Mouse (Mus musculus) neural tube, embryonic 14.5 days (tissue): ENCODE measurements at regions not wholly inside any gene's neighbourhood (a gene's known extent, or its start where the extent isn't known, plus 50 kb on each side); places are given as distances from the start of the nearest gene placed in this dataset.

ENCODE experiments used
- ATAC-seq: fragments of 200-750 bp; cut with Nextera tagmentation; 2 replicates; pipeline ENCODE4 v1.8.0; 2017; ENCODE audit warnings: low read depth, mild to moderate bottlenecking, moderate TSS enrichment, moderate library complexity
- H3K27ac ChIP-seq: fragments of 300-500 bp; sonication (generic); 2 replicates; pipeline ENCODE4 v1.5.1; 2014; ENCODE audit warnings: low read depth, mild to moderate bottlenecking, control low read depth, low read length, moderate library complexity, mixed read lengths
- H3K27me3 ChIP-seq: fragments of 300-500 bp; sonication (generic); 2 replicates; pipeline ENCODE4 v1.6.1; 2014; ENCODE audit warnings: low read length; ENCODE audit not compliant: control insufficient read depth, insufficient read depth
- H3K36me3 ChIP-seq: fragments of 300-500 bp; sonication (generic); 2 replicates; pipeline ENCODE4 v1.6.1; 2014; ENCODE audit warnings: low read length, mixed read lengths; ENCODE audit not compliant: control insufficient read depth, insufficient read depth
- H3K4me1 ChIP-seq: fragments of 300-500 bp; sonication (generic); 2 replicates; pipeline ENCODE4 v1.6.1; 2014; ENCODE audit warnings: low read length; ENCODE audit not compliant: control insufficient read depth, insufficient read depth
- H3K4me2 ChIP-seq: fragments of 300-500 bp; sonication (generic); 2 replicates; pipeline ENCODE4 v1.6.1; 2014; ENCODE audit warnings: mild to moderate bottlenecking, low read depth, low read length, control low read depth
- H3K4me3 ChIP-seq: fragments of 300-500 bp; sonication (generic); 2 replicates; pipeline ENCODE4 v1.5.1; 2014; ENCODE audit warnings: low read depth, low read length, control low read depth, mixed read lengths
- H3K9ac ChIP-seq: fragments of 300-500 bp; sonication (generic); replicated peaks from 2 replicates; pipeline ENCODE4 v1.6.1; 2014; ENCODE audit warnings: low read depth, mild to moderate bottlenecking, control low read depth, low read length, mixed read lengths
- H3K9me3 ChIP-seq: fragments of 300-500 bp; sonication (generic); 2 replicates; pipeline ENCODE4 v1.6.1; 2016; ENCODE audit warnings: low read length; ENCODE audit not compliant: control insufficient read depth
- WGBS: fragments of 180-500 bp; shearing (Covaris S2); extraction: QIAGEN DNeasy Blood & Tissue Kit; methylation state at CpG from one replicate; pipeline ENCODE4 v1.1.7; 2014; 5-methylcytosine and 5-hydroxymethylcytosine counted together

DNA sequence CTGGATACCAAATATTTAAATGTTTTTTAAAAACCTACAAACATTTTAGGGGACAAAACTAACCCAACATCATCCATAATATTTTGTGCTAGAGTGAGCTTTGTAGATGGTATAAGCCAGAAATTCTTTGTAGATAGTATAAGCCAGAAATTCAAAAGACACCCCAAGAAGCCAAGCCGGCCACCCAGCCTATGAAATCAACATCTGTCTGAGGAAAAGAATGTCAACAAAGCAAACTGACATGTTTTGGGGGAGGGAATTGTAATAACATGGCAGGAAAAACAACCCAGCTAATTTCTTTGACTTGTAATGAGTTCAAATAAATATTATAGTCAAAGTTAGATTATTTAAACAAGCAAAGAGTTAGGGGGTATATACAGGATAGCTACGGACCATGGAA is 246.9 kb upstream of the Gm5148 start:
- H3K9me3 ChIP-seq: no peaks in the 10 kb centered on the region
- H3K27ac ChIP-seq: no peak overlapping the region
- H3K4me3 ChIP-seq: no peak overlapping the region
- H3K4me2 ChIP-seq: no peak overlapping the region
- H3K4me1 ChIP-seq: no peaks in the 10 kb centered on the region
- no peaks in the 10 kb centered on the region for H3K36me3 ChIP-seq
- no peaks in the 10 kb centered on the region for H3K27me3 ChIP-seq
- 80% methylated on average over 2 of the region's 2 CpGs for WGBS
- no peak overlapping the region for H3K9ac ChIP-seq
- no peak for ATAC-seq

DNA sequence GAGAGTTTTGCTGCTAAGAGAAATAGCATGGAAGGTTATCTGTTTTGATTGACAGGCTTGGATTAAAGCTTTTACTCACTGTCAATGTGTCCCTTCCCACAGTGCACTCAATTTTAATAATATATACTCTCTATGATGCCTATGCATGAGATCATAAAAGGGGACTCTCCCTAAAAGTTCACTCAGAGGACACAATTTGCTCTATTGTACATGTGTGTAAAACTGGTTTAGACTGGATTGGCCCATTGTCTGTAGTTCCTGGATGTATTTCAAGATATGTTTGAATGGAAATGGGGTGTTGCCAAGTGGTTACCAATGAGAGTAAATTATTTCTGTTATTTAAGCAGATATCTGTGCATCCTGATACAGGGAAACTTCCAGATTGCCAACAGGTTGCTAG is 244.4 kb upstream of the Gm5148 start:
- H3K9ac ChIP-seq: no peak overlapping the region
- no peak overlapping the region for H3K27ac ChIP-seq
- no peak overlapping the region for H3K4me3 ChIP-seq
- no peaks in the 10 kb centered on the region for H3K27me3 ChIP-seq
- H3K4me1 ChIP-seq: no peaks in the 10 kb centered on the region
- H3K9me3 ChIP-seq: no peaks in the 10 kb centered on the region
- no peak overlapping the region for H3K4me2 ChIP-seq
- no peaks in the 10 kb centered on the region for H3K36me3 ChIP-seq
- no peak for ATAC-seq

DNA sequence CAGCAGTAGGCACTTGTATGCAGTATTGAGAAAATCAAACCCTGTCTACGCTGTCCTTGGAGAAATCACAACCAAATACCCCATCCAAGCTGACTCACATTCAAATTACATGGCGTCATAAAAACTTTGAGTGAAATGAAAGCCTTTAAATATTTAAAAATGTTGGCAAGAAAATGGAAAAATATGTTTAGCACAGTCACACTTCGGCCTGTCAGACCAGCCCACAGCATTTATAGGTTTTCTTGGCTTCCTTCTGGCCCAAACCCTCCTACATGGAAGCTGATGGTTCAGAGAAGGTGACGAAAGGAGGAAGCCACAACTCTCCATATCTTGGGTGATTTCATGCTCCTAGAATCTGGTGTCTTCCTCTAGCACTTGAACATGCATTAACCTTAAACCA is 240.9 kb upstream of the Gm5148 start:
- ATAC-seq: no peak
- Histone ChIP-seq H3K4me3 (no peak overlapping the region), H3K4me2 (no peak overlapping the region), H3K36me3 (no peaks in the 10 kb centered on the region), H3K9me3 (no peaks in the 10 kb centered on the region), H3K4me1 (no peaks in the 10 kb centered on the region), H3K27me3 (no peaks in the 10 kb centered on the region), H3K27ac (no peak overlapping the region), H3K9ac (no peak overlapping the region)
- 97% methylated on average over 4 of the region's 4 CpGs for WGBS

DNA sequence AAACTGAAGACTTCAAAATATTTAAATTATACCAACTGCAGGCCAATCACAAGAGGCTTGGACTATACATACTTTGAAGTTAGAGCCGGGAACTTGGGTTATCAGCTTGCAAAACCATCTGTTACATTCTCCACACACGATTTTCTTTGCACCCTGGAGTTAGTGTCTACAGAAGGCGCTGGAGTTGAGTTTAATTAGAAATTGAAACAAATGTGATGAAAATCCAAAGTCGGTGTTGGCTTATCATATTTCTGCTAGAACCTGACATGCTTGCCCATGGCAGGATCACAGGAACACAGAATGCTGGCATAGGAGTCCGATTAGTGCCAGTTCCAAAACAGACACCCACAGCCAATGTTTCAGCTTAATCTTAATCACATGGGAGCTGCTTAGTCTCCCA is 239.8 kb upstream of the Gm5148 start:
- no peaks in the 10 kb centered on the region for H3K27me3 ChIP-seq
- H3K9me3 ChIP-seq: no peaks in the 10 kb centered on the region
- H3K36me3 ChIP-seq: no peaks in the 10 kb centered on the region
- no peak overlapping the region for H3K27ac ChIP-seq
- H3K4me1 ChIP-seq: no peaks in the 10 kb centered on the region
- H3K9ac ChIP-seq: no peak overlapping the region
- H3K4me2 ChIP-seq: no peak overlapping the region
- WGBS: 78% methylated on average over 5 of the region's 5 CpGs
- no peak for ATAC-seq
- no peak overlapping the region for H3K4me3 ChIP-seq

DNA sequence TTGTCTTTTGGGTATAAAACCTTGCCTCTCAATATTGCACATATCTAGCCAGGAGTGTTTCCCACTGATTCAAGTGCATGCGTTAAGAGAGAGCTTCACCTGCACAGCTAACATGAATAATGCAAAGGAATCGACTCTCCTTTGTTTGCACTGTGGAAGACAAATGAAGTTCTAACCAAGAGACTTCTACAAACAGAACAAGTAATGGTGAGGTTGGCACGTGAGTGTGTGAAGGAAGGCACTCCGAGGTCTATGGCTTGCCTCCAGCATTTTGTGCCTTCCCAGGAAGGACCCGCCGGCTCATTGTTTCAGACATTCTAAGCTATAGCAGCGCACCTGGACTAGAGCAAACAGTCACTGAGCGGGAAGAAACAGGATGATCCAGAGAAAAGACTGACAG is 238.5 kb upstream of the Gm5148 start:
- 86% methylated on average over 8 of the region's 8 CpGs for WGBS
- no peak overlapping the region for H3K27ac ChIP-seq
- H3K4me2 ChIP-seq: no peak overlapping the region
- no peaks in the 10 kb centered on the region for H3K27me3 ChIP-seq
- no peak overlapping the region for H3K9ac ChIP-seq
- ATAC-seq: no peak
- no peak overlapping the region for H3K4me3 ChIP-seq
- no peaks in the 10 kb centered on the region for H3K36me3 ChIP-seq
- no peaks in the 10 kb centered on the region for H3K9me3 ChIP-seq
- no peaks in the 10 kb centered on the region for H3K4me1 ChIP-seq

DNA sequence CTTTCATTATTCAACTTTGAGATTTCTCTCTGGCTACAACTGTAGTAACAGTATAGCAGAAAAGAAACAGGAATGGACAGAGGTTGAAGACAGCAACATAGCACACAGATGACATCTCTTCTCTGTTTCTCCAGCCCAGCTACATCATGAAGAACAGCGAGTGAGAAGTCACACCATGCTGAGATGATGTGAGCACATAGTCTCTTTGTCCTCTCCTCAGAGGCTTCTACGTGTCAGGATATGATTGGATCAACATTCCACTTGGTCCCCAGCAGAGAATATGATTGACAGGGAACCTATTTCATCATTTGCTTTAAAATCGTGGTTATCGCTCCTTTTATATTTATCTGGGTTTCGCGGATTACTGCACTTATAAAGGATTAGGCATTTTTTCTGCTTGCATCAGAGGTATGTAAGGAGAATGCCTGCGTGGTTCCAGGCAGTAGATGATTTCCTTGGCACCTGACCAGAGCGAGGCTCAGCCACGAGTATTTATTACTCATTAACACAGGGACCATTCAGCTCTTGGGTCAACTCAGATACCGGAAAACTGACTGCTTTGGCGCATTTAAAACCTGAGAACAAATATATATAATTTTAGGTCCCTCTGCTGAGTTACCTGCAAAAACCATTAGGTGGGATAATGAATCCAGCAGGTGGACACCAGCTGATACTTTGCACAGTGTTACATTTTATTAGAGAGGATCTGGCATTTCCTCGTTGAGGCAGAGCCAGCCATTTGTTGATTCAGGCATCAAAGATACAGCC is 237.9 kb upstream of the Gm5148 start:
- no peak overlapping the region for H3K27ac ChIP-seq
- no peaks in the 10 kb centered on the region for H3K36me3 ChIP-seq
- H3K9ac ChIP-seq: no peak overlapping the region
- WGBS: 70% methylated on average over 12 of the region's 12 CpGs
- H3K4me2 ChIP-seq: no peak overlapping the region
- no peak overlapping the region for H3K4me3 ChIP-seq
- no peak for ATAC-seq
- no peaks in the 10 kb centered on the region for H3K4me1 ChIP-seq
- H3K27me3 ChIP-seq: no peaks in the 10 kb centered on the region
- no peaks in the 10 kb centered on the region for H3K9me3 ChIP-seq

DNA sequence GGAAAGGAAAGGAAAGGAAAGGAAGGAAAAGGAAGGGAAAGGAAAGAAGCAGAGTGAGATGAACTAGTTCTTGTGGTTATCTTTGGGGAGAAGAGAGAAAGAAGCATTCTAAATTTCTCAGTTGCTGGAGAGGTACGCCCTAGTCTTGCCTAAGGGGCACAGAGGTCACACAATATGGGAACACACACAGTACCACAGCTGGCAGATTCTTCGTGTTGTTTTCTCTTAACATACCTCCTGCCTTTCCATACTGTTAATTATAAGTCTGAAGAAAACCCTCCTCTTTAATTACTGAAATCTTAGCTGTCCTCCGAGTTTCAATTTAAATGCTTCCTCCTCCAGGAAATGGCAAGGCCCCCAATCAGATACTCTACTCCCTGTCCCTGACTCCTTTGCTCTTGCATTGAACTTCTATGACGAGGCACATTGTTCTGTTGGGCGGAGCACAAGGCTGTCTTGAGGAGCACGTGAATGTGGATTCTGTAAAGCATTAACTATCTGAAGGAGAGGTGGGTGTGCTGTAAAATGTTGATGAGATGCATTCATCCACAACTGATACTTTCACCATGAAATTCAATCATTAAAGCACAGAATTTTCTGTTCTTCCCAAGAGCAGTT is 234.2 kb upstream of the Gm5148 start:
- Histone ChIP-seq H3K4me2 (no peak overlapping the region), H3K4me1 (no peaks in the 10 kb centered on the region), H3K4me3 (no peak overlapping the region), H3K9me3 (no peaks in the 10 kb centered on the region), H3K9ac (no peak overlapping the region), H3K27me3 (no peaks in the 10 kb centered on the region), H3K27ac (no peak overlapping the region), H3K36me3 (no peaks in the 10 kb centered on the region)
- ATAC-seq: no peak
- 55% methylated on average over 6 of the region's 6 CpGs for WGBS

DNA sequence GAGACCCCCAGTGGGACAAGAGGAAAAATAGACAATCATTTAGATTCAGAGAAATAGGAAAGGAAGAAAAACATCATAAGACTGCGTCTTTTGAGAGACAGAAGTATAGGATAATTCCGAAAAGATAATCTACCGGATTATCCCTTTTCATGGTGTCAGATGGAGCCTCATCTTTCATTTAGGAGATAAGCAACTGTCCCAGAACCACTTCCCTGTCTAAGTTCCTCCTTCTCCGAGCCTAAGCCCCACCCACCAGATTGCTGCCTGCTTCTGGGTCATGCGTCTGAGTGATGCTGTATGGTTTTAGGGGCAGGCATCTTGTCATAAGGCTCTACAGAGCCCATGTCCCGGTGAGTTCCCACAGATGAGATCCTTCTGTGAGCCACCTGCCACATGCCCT is 232.3 kb upstream of the Gm5148 start:
- Histone ChIP-seq H3K4me3 (no peak overlapping the region), H3K27me3 (no peaks in the 10 kb centered on the region), H3K4me1 (no peaks in the 10 kb centered on the region), H3K4me2 (no peak overlapping the region), H3K9ac (no peak overlapping the region), H3K9me3 (no peaks in the 10 kb centered on the region), H3K27ac (no peak overlapping the region), H3K36me3 (no peaks in the 10 kb centered on the region)
- ATAC-seq: no peak
- 94% methylated on average over 6 of the region's 6 CpGs for WGBS

DNA sequence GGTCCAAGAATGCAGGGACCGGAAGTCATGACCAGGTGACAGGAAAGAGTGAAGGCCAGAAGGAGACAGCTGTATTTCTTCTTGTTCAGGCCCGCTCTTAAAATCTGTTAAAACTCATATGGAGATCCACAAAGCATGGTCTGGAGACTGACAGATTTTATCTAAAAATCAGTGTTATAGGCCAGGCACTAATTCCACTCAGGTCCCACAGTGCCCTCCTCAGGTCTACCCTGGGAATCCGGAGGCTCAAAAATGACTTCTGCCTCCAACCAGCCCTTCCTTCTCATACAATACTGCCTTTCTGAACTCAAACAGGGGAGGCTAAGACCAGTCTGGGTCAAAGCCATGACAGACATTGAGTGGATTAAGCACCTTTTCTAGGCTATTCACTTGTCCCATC is 228.6 kb upstream of the Gm5148 start:
- Histone ChIP-seq H3K4me3 (no peak overlapping the region), H3K4me2 (no peak overlapping the region), H3K27me3 (no peaks in the 10 kb centered on the region), H3K27ac (no peak overlapping the region), H3K9me3 (no peaks in the 10 kb centered on the region), H3K36me3 (no peaks in the 10 kb centered on the region), H3K4me1 (no peaks in the 10 kb centered on the region), H3K9ac (no peak overlapping the region)
- 76% methylated on average over 3 of the region's 3 CpGs for whole genome bisulfite sequencing
- no peak for ATAC-seq
